Mouse (Mus musculus) stomach, embryonic 14.5 days (tissue): ENCODE results near the gene 2810408A11Rik. TPM values are rescaled to one million over a fixed set of nuclear protein-coding genes. Genes with fewer than 3 reads are reported as not detected.
A peak's percentile ranks its signal among the peaks of the same experiment; 100 is the strongest.
"Not testable (repeated sequence)": the region's sequence is repeated elsewhere in the genome, so short reads cannot be mapped to it uniquely, and the experiment has no call there.

ENCODE experiments used
- ATAC-seq: fragments of 200-750 bp; cut with Nextera tagmentation; 2 replicates; pipeline ENCODE4 v1.8.0; 2017; ENCODE audit warnings: low read depth, moderate TSS enrichment; ENCODE audit not compliant: insufficient number of reproducible peaks, insufficient read depth, low FRiP score
- H3K27ac ChIP-seq: fragments of 300-500 bp; sonication (generic); 2 replicates; pipeline ENCODE4 v1.5.1; 2014; ENCODE audit warnings: mild to moderate bottlenecking, low read length, moderate library complexity, mixed read lengths
- H3K27me3 ChIP-seq: fragments of 300-500 bp; sonication (generic); 2 replicates; pipeline ENCODE4 v1.6.1; 2014; ENCODE audit warnings: low read length, control low read depth, mixed read lengths; ENCODE audit not compliant: control insufficient read depth, insufficient read depth
- H3K36me3 ChIP-seq: fragments of 300-500 bp; sonication (generic); 2 replicates; pipeline ENCODE4 v1.6.1; 2014; ENCODE audit warnings: mild to moderate bottlenecking, control low read depth, low read length, moderate library complexity, mixed read lengths; ENCODE audit not compliant: control insufficient read depth, insufficient read depth
- H3K4me1 ChIP-seq: fragments of 300-500 bp; sonication (generic); 2 replicates; pipeline ENCODE4 v1.6.1; 2014; ENCODE audit warnings: low read length, control low read depth, mixed read lengths; ENCODE audit not compliant: control insufficient read depth, insufficient read depth
- H3K4me2 ChIP-seq: fragments of 300-500 bp; sonication (generic); replicated peaks from 2 replicates; pipeline ENCODE4 v1.6.1; 2014; ENCODE audit warnings: low read depth, low read length, control low read depth
- H3K4me3 ChIP-seq: fragments of 300-500 bp; sonication (generic); 2 replicates; pipeline ENCODE4 v1.5.1; 2014; ENCODE audit warnings: low read depth, low read length, control low read depth
- H3K9ac ChIP-seq: fragments of 300-500 bp; sonication (generic); replicated peaks from 2 replicates; pipeline ENCODE4 v1.6.1; 2014; ENCODE audit warnings: low read depth, mild to moderate bottlenecking, control low read depth, low read length, moderate library complexity, mixed read lengths
- H3K9me3 ChIP-seq: fragments of 300-500 bp; sonication (generic); 2 replicates; pipeline ENCODE4 v1.6.1; 2016; ENCODE audit warnings: low read depth, low read length, control low read depth; ENCODE audit not compliant: control insufficient read depth
- WGBS: fragments of 180-500 bp; shearing (Covaris S2); extraction: QIAGEN DNeasy Blood & Tissue Kit; methylation state at CpG from one replicate; pipeline ENCODE4 v1.1.7; 2014; 5-methylcytosine and 5-hydroxymethylcytosine counted together
- polyA plus RNA-seq: library from polyadenylated mRNA; unstranded; fragments of >200 nt; fragmentation: Nextera tagmentation; extraction: Ambion mirVana; gene quantifications from 2 replicates; pipeline ENCODE4 v1.2.1, GENCODE M21; 2014

Gene 2810408A11Rik
- polyA plus RNA-seq, 1 experiment from 2014 or later: 8.5 TPM

DNA sequence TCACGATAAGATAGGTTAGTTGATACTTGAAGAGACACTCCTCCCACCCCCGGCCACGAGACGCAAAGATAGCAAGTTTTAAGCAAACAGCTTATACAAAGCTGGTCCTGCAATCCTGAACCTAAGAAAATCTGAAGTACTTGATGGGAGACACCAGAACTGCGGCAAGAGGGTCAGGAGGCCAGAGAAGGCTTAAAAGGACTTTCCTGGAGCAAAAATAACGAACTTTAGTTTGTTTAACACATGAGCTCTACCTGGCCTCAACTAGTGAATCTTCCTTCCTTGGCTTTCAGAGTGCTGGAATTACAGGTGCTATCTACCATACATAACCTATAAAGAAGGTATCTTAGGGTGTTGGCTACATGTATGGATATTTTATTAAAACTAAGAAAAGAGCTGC lies 33.9 kb upstream of the 2810408A11Rik start:
- Histone ChIP-seq H3K9ac (no peak overlapping the region), H3K4me1 (peaks cover 16% of the 10 kb centered on the region; the same call in 1 of the 2 replicates), H3K4me2 (peak overlapping the region; percentile 99), H3K27me3 (no peaks in the 10 kb centered on the region), H3K27ac (no peak overlapping the region), H3K36me3 (no peaks in the 10 kb centered on the region), H3K4me3 (peak overlapping the region; percentile 54; the same call in 1 of the 2 replicates), H3K9me3 (no peaks in the 10 kb centered on the region)
- no peak for ATAC-seq
- WGBS: 13% methylated on average over 6 of the region's 6 CpGs

DNA sequence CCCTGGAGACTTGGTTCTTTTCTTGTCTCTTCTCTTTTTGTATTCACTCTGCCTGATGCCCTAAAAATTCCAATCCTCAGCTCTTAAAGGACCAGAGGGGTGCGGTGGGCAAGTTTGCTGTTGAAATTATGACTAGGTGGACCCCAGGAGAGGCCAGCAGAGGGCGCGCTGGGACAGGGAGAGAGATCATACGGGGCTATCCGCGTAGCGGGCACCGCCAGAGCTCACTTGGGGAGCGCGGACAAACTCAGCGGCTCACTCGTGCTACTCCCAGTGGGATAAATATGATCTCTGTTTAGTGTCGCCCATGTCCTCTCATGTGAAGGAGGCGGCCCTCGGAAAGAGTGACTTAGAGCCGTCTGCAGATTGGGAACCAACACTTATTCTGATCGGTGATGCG lies 33.4 kb upstream of the 2810408A11Rik start:
- H3K4me1 ChIP-seq: peaks cover 16% of the 10 kb centered on the region; the same call in 1 of the 2 replicates
- H3K9me3 ChIP-seq: no peaks in the 10 kb centered on the region
- no peak overlapping the region for H3K27ac ChIP-seq
- peak overlapping the region; percentile 5; the same call in 1 of the 2 replicates for H3K4me3 ChIP-seq
- H3K27me3 ChIP-seq: no peaks in the 10 kb centered on the region
- H3K4me2 ChIP-seq: peak overlapping the region; percentile 34
- ATAC-seq: peak; percentile 64
- WGBS: 1% methylated on average over 18 of the region's 18 CpGs
- no peaks in the 10 kb centered on the region for H3K36me3 ChIP-seq
- no peak overlapping the region for H3K9ac ChIP-seq

DNA sequence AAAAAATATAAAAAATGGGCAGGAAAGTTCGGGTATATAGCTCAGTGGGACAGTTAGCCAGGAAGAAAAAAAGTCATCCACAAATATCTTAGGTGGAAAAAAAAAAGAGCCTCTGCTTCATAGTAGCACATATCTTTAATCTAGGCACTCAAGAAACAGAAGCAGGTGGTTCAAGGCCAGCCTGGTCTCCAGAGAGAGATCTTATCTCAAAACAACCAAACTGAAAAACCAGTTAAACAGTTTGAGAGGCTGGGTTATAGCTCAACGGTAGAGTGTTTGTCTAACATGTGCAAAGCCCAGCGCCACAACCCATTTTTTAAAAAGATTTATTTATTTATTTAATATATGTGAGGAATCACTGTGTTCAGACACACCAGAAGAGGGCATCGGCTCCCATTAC lies 32.3 kb upstream of the 2810408A11Rik start:
- no peak for ATAC-seq
- Histone ChIP-seq H3K27ac (no peak overlapping the region), H3K9me3 (no peaks in the 10 kb centered on the region), H3K9ac (no peak overlapping the region), H3K4me3 (no peak overlapping the region), H3K36me3 (no peaks in the 10 kb centered on the region), H3K4me1 (peaks cover 16% of the 10 kb centered on the region; the same call in 1 of the 2 replicates), H3K27me3 (no peaks in the 10 kb centered on the region), H3K4me2 (no peak overlapping the region)
- 66% methylated on average over 4 of the region's 4 CpGs for WGBS

DNA sequence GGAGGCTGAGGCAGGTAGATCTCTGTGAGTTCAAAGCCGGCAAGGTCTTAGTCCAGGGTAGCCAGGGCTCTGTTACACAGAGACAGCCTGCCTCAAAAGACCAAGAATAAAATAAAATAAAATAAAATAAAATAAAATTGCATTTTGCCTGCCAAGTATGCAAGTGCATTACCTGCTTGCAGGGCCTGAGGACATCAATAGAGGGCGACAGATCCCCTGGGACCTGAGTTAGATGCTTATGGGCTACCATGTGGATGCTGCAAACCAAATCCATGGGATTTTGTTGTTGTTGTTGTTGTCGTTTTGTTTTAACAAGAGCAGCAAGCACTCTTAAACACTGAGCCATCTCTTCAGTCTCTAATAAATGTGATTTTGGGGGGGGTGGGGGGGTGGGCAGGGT lies 31.5 kb upstream of the 2810408A11Rik start:
- no peak overlapping the region for H3K4me2 ChIP-seq
- H3K4me3 ChIP-seq: no peak overlapping the region
- 34% methylated on average over 3 of the region's 3 CpGs for WGBS
- no peak for ATAC-seq
- peaks cover 16% of the 10 kb centered on the region; the same call in 1 of the 2 replicates for H3K4me1 ChIP-seq
- H3K36me3 ChIP-seq: no peaks in the 10 kb centered on the region
- no peak overlapping the region for H3K27ac ChIP-seq
- H3K9ac ChIP-seq: no peak overlapping the region
- no peaks in the 10 kb centered on the region for H3K9me3 ChIP-seq
- H3K27me3 ChIP-seq: no peaks in the 10 kb centered on the region

DNA sequence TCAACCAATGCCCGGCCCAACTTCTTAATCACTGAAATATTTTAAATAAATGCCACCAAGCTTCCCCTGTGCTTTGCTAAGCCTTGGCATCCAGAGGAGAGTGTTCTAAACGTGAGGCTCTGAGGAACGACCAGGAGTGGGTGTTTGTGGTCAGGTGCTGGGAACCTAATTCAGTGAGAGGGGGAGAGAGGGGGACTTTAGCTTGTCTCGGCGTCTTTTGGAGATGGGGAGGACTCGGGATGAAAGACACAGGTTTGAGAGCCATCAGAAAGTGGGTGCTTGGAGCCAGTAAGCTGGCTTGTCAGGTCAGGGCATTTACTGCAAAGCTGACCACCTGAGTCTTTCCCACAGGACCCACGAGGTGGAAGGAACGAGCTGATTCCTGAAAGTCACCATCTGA lies 31.0 kb upstream of the 2810408A11Rik start:
- Histone ChIP-seq H3K4me2 (no peak overlapping the region), H3K4me1 (peaks cover 11% of the 10 kb centered on the region; the same call in 1 of the 2 replicates), H3K27me3 (no peaks in the 10 kb centered on the region), H3K4me3 (no peak overlapping the region), H3K9me3 (no peaks in the 10 kb centered on the region), H3K9ac (no peak overlapping the region), H3K36me3 (no peaks in the 10 kb centered on the region), H3K27ac (no peak overlapping the region)
- ATAC-seq: no peak
- 69% methylated on average over 8 of the region's 8 CpGs for WGBS

DNA sequence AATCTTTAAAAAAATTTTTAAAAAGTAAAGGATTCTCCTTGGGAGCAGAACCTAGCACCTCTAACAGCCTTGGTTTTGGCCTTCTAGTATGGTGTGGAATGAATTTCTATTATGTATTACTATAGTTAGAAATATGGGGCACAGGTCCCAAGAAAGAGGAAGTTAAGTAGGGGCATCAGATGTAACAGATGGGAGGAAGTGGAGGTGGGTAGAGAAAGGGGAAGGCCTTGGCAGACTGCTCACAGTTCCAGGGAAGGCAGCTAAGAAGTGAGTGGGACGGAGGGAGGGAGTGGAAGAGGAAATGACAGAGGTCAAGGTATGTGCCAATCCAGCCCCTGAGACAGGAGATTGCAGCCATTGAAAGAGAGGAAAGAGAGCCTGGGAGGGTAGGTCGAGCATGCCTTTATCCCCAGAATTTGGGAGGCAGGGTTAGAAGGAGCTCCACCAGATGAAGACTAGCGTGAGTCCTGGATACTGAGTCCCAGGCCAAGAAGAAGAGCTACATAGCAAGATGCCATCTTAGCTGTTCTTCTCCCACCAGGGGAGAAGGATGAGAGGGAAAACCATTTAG lies 30.3 kb upstream of the 2810408A11Rik start:
- Histone ChIP-seq H3K27ac (no peak overlapping the region), H3K4me3 (no peak overlapping the region), H3K36me3 (no peaks in the 10 kb centered on the region), H3K9ac (no peak overlapping the region), H3K9me3 (no peaks in the 10 kb centered on the region), H3K27me3 (no peaks in the 10 kb centered on the region), H3K4me2 (no peak overlapping the region), H3K4me1 (0 out of 2 replicates have a peak, but pooled peaks cover 5% of the 10 kb centered on the region)
- WGBS: 73% methylated on average over 3 of the region's 3 CpGs
- ATAC-seq: no peak

DNA sequence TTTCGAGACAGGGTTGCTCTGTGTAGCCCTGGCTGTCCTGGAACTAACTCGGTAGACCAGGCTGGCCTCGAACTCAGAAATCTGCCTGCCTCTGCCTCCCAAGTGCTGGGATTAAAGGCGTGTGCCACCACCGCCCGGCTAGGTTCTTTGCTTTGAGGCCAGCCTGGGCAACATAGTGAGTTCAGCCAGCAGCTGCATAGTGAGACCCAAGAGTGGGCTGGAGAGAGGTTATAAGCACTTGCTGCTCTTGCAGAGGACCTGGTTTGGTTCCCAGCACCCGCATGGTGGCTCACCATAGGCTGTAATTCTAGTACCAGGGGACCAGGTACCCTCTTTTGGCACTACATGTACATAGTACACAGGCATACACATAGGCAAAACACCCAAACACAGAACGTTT lies 29.4 kb upstream of the 2810408A11Rik start:
- H3K4me2 ChIP-seq, H3K36me3 ChIP-seq, H3K4me1 ChIP-seq, H3K9me3 ChIP-seq, H3K27ac ChIP-seq, H3K4me3 ChIP-seq, ATAC-seq, H3K9ac ChIP-seq, H3K27me3 ChIP-seq: not testable (repeated sequence)
- whole genome bisulfite sequencing: 87% methylated on average over 8 of the region's 8 CpGs

DNA sequence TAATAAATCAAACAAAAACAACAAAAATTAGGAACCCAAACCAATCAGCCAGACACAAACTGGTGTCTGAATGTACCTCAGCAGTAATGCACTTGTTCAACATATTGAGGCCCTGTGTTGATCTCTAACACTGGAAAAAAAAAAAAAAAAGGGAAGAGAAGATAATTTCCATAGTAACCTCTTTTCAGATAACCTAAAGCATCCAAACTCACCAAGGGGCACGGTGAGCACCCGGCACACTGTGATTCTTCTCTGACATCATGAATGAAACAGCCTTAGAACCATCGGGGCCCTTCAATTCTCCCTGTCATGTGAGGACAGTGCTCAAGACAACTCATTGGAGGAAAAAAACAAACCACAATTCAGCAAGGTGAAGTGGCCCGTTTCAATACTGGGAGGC lies 28.9 kb upstream of the 2810408A11Rik start:
- H3K36me3 ChIP-seq: no peaks in the 10 kb centered on the region
- WGBS: 39% methylated on average over 4 of the region's 4 CpGs
- no peak overlapping the region for H3K27ac ChIP-seq
- no peak overlapping the region for H3K4me2 ChIP-seq
- no peak overlapping the region for H3K9ac ChIP-seq
- no peak for ATAC-seq
- H3K4me1 ChIP-seq: 0 out of 2 replicates have a peak, but pooled peaks cover 4% of the 10 kb centered on the region
- H3K4me3 ChIP-seq: no peak overlapping the region
- H3K9me3 ChIP-seq: no peaks in the 10 kb centered on the region
- H3K27me3 ChIP-seq: no peaks in the 10 kb centered on the region

DNA sequence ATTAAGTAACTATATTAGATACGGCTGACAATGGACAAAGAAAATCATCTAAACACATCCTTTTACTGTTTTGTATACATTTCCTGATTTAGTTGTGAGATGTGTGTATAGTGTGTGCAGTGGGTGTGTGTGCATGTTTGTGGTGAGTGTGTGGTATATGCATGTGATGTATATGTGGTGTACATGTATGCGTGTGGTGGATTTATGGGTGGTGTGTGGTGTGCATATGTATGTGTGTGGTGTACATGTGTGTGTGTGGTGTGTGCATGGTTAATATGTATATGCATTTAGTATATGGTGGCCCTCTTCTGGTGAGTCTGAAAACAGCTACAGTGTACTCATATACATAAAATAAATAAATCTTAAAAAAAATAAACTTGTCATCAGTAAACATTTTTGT lies 26.7 kb upstream of the 2810408A11Rik start:
- no peaks in the 10 kb centered on the region for H3K27me3 ChIP-seq
- WGBS: 97% methylated on average over 2 of the region's 2 CpGs
- no peak overlapping the region for H3K27ac ChIP-seq
- no peak overlapping the region for H3K9ac ChIP-seq
- no peak overlapping the region for H3K4me3 ChIP-seq
- no peak overlapping the region for H3K4me2 ChIP-seq
- 0 out of 2 replicates have a peak, but pooled peaks have one; percentile 28 for ATAC-seq
- peaks cover 4% of the 10 kb centered on the region for H3K4me1 ChIP-seq
- H3K36me3 ChIP-seq: no peaks in the 10 kb centered on the region
- H3K9me3 ChIP-seq: no peaks in the 10 kb centered on the region
